Mouse (Mus musculus): Measurements from ENCODE around the gene Cnbd2.
A peak's percentile ranks its signal among the peaks of the same experiment; 100 is the strongest.

Cnbd2 gene

GRCm38 (mm10) chr2:156312297-156312897 lies at the start of gene Cnbd2, which contains the start of gene Scand1:
Cnbd2 (plus strand) TSS chr2:156312299.
Scand1 (minus strand) TSS chr2:156312704.
- DNase-seq (ENCODE audit: low read depth), result peak; percentile 88

- DNase-seq (ENCODE audit: low read depth), result no peak
These were observed 48.8 kb upstream of the Cnbd2 start for GRCm38 (mm10) chr2:156263204-156263893.

DNA sequence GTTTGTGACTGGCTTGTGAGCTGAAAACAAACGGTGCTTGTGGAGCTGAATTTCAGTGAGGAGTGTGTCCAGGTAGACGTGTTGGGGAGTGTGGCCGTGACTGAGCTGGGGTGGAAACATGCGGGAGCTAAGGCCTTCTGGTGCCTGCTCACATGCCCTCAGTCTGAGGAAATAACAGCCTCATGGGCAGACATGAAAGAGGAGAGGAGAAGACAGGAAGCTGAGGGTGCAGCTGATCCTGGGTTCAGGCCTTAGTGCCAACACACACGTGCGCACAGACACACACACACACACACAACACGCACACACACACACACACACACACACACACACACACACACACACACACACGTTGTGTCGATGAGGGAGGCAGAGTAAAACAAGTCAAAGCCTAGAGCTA lies 44.5 kb upstream of the Cnbd2 start:
- peak; percentile 80 for DNase-seq (ENCODE audit: low read depth)

DNA sequence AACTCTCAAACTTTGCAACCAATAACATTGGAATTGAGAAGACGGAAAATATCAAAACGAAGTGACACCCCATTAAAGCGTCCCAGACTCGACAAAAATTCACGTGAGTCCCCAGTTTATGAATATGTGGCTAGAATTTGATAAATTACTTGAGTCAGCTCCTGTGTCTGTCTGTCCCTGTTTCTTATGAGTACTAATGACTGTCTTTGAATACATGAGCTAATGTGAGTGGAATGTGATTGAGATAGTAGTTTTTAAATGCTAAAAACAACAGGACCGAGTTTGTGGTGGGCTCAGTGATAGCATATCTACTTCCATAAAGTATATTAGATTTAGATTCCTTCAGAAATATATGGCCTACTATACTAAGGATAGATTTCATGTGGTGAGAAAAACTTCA lies 39.5 kb upstream of the Cnbd2 start:
- DNase-seq (ENCODE audit: low read depth), result no peak

GRCm38 (mm10) chr2:156278226-156279017 lies 33.7 kb upstream of the Cnbd2 start:
- peak; percentile 91 for DNase-seq (ENCODE audit: low read depth)

GRCm38 (mm10) chr2:156281227-156281626 lies 30.9 kb upstream of the Cnbd2 start:
- no peak for DNase-seq (ENCODE audit: low read depth)

DNA sequence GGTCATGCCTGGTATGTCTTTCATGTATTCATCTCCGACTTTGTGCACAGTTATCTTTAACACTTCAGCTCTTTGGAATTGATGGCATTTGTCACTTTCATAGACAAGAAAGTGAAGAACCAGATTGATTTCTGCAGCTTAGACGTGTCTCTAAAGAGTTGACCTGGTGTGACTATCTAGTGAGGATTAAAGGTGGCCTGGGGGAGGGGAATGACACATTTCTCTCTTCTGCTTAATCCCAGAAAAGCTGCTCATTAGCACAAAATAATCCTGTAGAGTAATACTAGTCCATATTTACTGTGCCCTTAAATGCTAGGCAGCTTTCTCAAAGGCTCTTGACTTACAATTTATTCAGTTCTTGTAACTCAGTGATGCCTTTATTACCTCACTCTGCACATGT lies 26.9 kb upstream of the Cnbd2 start:
- no peak for DNase-seq (ENCODE audit: low read depth)

GRCm38 (mm10) chr2:156286733-156287132 lies 25.4 kb upstream of the Cnbd2 start:
- DNase-seq (ENCODE audit: low read depth), result no peak

DNA sequence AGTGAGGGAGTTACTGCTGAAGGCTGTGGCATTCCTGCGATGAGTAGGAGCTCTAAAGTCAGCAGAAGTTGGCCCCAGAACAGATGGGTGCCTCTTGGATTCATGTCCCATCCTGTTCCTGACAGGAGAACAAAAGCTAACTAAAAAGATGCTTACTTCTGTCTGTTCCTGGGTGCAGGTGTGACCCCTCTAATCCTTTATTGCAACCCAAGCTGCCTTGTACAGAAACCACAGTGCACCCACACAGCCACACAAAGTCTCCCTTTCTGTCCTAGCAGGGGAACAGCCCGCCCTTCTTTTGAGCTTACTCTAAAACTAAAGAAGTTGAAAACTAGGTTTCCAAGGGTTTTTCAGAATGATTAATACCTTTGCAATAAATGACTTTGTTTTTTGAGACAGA lies 23.9 kb upstream of the Cnbd2 start:
- DNase-seq (ENCODE audit: low read depth), result no peak

- no peak for DNase-seq (ENCODE audit: low read depth)
These were observed 22.4 kb upstream of the Cnbd2 start for GRCm38 (mm10) chr2:156289552-156290160.

- DNase-seq (ENCODE audit: low read depth), result no peak
These were observed 20.1 kb upstream of the Cnbd2 start for GRCm38 (mm10) chr2:156291998-156292397.

GRCm38 (mm10) chr2:156295601-156296063 lies 16.5 kb upstream of the Cnbd2 start:
- no peak for DNase-seq (ENCODE audit: low read depth)

- no peak for DNase-seq (ENCODE audit: low read depth)
These were observed 15.9 kb upstream of the Cnbd2 start for GRCm38 (mm10) chr2:156296190-156296589.

GRCm38 (mm10) chr2:156297653-156298052 lies 14.4 kb upstream of the Cnbd2 start:
- no peak for DNase-seq (ENCODE audit: low read depth)

GRCm38 (mm10) chr2:156298458-156298857 lies 13.6 kb upstream of the Cnbd2 start:
- DNase-seq (ENCODE audit: low read depth), result no peak

- DNase-seq (ENCODE audit: low read depth), result no peak
These were observed 10.0 kb upstream of the Cnbd2 start for GRCm38 (mm10) chr2:156302063-156302462.

- no peak for DNase-seq (ENCODE audit: low read depth)
These were observed 7.7 kb upstream of the Cnbd2 start for GRCm38 (mm10) chr2:156304351-156304750.

- DNase-seq (ENCODE audit: low read depth), result peak; percentile 77
These were observed 6.3 kb upstream of the Cnbd2 start for GRCm38 (mm10) chr2:156305818-156306217.

GRCm38 (mm10) chr2:156307261-156307660 lies 4.8 kb upstream of the Cnbd2 start:
- DNase-seq (ENCODE audit: low read depth), result peak; percentile 19

DNA sequence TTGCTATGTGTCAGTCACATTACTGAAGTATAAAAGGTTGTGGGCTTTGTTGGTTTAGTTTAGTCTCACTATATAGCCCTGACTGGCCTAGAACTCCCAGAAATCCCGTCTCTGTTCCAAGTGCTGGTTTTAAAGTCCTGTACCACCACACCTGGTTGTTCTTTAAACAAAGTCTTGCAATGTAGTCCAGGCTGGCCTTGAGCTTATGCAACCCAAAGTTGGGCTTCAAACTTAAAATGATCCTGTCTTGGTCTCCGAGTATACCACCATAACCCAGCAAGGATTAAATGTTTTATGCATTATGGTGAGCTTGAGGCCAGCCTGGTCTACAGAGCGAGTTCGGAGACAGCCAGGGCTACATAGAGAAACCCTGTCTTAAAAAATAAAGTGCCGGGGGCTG lies 2.2 kb upstream of the Cnbd2 start:
- DNase-seq (ENCODE audit: low read depth), result no peak

DNA sequence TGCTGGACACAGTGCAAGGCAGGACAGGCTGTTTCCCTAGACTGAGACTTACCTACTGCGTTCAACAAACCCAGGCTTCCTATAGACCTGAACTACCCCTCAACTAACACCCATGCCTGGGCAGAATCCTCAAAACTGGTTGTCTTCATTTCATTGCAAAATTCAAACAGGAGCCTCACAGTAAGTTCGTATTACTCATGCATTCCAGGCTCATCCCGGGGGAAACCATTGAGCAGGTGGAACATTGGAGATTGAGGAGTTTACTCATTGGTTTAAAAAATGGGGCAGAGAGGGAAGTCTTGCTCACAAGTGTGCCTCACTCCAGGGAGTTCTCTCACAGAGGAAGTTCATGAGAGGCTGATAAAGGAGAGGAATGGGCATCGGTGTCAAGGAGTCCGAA lies 1.6 kb upstream of the Cnbd2 start:
- DNase-seq (ENCODE audit: low read depth), result no peak

DNA sequence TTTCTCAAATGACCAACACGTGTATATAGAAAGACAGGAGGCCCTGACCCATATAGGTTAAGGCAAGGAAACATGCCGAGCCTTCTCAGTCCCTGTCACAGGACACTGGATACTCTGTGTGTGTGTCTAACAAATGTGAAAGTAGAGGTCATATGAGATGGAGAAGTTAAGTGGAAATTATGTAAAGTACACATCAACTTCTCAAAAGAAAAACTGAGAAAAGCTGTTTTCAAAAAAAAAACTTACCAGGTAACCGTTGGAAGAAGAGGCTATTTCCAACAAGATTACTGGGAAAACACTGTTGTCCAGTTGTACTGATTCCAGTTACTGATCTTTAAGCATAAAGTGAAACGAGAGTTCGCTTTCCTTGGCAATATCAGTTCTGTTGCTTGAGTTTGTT lies 1.2 kb upstream of the Cnbd2 start:
- DNase-seq (ENCODE audit: low read depth), result no peak
